Mouse (Mus musculus) kidney, postnatal 10 days (tissue): ENCODE measurements around the gene Palm2.

Experiments
- DNase-seq: peaks from one replicate; pipeline ENCODE4 v3.0.0; 2021; ENCODE audit warnings: mixed read lengths

The Palm2 gene

GRCm38 (mm10) chr4:57716735-57717134 is 282.7 kb downstream of the Palm2 start:
- no peak for DNase-seq

DNA sequence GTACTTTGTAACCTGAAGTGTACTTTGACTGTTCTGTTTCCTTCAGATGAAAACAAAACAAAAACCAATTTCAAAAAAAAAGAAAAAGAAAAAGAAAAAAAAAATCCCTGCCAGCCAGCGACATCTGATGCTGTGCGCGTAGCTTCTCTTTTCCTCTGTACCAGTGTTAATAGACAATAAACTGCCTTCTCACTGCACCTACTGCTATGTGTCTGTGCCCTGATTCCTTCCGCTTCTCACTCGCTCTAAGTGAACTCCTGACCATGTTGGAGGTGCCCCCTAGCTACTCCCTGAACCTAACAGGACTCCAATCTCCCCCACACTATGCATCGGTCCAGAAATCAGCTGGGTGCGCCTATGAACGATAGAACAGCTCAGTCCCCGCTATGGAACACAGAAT is 283.3 kb downstream of the Palm2 start, which contains the start of gene Akap2:
TSS of gene Akap2 (plus strand) at position 304 of the 400 bp plus-strand sequence.
- DNase-seq, result no peak

DNA sequence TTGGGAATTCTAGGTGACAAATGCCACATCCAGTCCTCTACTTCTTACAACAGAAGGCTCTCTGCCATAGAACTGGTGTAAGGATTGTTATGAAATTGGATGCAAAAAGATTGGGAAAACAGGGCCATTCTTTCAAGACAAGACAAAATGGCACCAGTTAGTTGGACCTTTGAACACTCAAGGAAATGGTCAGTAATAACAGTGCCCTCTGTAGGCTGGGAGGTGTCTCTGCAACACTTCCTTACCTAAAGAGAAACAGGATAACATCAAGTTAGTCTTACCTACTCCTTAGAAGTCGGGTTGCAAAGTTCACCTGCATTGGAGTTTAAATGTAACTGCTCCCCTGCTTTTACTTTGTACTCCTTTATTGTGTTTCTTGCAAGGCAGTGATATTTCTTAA is 285.3 kb downstream of the Palm2 start:
- no peak for DNase-seq

GRCm38 (mm10) chr4:57720869-57721361 is 286.9 kb downstream of the Palm2 start:
- no peak for DNase-seq

DNA sequence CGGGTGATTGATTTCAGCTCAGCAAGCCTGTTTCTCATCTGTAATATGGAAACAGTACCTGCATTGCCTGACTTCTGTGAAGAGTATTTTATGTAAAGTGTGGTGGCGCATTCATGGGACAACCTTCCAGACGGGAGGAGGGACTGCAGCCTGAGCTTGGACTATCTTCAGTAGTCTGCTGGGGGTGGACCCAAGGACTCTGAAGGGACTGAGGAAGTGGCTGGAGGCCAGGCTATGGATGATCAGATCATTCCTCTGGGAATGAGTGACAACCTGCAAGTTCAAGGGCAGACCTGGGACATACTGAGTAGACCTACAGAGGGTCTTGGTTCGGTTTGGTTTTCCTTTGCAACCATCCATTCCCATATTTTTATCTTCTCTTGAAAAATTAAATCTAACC is 288.2 kb downstream of the Palm2 start:
- DNase-seq, result peak; percentile 30

DNA sequence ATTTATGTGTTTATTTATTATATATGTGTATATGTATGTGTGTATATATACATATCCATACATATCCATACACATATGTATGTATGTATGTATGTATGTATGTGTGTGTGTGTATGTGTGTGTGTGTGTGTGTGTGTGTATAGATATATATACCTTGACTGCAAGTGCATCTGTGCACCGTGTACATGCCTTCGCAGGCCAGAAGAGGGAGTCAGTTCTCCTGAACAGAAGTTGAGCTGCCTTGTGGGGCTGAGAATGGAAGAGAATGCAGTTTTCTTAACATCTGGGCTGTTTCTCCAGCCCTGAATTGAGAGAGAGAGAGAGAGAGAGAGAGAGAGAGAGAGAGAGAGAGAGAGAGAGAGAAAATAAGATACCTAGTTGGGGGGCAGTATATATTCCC is 289.6 kb downstream of the Palm2 start:
- DNase-seq, result peak; percentile 34

- no peak for DNase-seq
Observed at GRCm38 (mm10) chr4:57725569-57725968, 291.5 kb downstream of the Palm2 start.

- no peak for DNase-seq
Observed at GRCm38 (mm10) chr4:57728611-57729183, 294.6 kb downstream of the Palm2 start.

GRCm38 (mm10) chr4:57730047-57730446 is 296.0 kb downstream of the Palm2 start:
- no peak for DNase-seq

GRCm38 (mm10) chr4:57730801-57731598 is 297.0 kb downstream of the Palm2 start:
- DNase-seq, result no peak

- DNase-seq, result peak; percentile 54
Observed at GRCm38 (mm10) chr4:57732351-57732750, 298.3 kb downstream of the Palm2 start.

DNA sequence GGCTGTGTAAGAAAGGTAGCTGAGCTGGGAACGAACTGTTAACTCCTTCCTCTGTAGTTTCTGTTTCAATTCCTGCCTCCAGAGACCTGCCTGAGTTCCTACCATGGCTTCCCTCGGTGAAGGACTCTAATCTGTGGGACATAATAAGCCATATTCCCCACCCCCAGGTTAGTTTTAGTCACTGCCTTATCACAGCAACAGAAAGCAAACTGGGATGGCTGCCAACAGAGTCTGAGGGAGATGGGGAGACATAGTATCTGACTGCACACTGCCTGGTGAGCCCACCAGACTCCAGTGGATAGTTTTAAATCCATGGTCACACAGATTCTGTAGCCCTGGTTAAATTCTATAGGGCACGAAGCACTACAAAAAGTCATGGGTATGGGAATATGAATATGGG is 299.4 kb downstream of the Palm2 start:
- peak; percentile 52 for DNase-seq

DNA sequence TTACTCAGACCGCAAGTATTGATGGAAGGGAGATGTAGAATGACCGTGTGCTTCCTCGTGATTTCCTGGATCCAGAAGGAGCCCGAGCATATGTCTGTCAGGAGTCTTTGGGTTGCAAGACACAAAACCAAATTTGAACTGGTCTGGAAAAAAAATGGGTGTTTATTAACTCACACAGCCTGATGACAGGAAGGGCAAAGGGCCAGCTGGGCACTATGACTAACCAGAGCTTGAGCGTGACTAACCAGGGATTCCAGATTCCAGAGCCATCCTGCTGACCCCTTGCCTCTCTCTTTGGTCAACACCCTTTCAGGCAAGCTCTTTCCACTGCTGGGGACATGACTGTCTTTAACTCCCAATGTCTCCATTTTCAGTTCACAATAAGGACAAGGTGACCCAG is 301.4 kb downstream of the Palm2 start:
- peak; percentile 79 for DNase-seq

DNA sequence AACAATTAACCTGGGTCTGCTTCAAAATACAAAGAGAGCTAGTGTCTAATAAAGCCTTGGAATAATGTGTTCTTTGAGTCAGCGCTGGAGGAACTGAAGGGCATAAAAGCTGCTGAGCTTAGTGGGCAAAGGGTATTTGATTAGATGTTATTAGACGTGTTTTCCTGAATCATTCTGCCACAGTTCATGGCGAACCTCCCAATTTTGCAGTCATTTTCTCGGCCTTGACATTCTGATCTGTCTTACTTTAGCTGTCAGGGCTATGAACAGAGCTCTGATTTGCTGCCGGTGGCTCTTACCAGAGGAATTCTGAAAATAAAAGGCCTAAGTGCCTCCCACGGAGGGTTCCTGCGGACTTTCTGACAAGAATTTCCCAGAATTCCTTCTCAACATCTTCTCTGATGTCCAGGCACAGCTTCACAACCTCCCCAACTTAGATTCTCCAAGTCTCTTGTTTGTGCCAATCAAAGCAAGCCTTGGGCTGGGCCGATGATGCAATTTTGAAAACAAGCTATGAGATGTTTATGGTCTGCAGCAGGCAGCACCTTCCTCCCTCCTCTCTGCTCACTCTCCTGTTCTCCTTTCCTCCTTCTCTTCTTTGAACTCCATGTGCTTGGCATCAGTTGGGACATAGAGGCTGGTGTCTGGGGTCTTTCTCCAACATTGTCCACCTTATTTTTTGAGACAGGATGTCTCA is 305.0 kb downstream of the Palm2 start:
- DNase-seq, result no peak

- DNase-seq, result no peak
Observed at GRCm38 (mm10) chr4:57743325-57743929, 309.4 kb downstream of the Palm2 start.

GRCm38 (mm10) chr4:57750651-57751050 is 316.6 kb downstream of the Palm2 start:
- no peak for DNase-seq

DNA sequence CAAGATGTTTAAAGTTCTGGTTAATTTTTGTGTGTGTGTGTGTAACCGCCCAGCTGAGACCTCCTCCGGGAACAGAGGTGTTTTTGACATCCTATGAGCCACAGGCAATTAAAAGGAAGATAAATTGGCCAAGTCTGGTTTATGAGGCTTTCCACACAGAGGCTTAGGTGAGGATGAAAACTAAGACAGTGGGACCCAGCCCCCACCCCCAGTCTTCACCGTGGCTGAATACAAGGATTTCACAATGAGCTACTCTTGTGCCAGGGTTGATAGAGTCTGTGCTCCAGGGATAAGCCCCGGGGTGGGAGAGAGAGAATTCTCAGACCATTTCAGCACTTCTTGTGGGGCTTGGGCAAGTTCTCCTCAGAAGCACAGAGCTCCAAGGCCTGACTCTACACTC is 317.0 kb downstream of the Palm2 start:
- no peak for DNase-seq

DNA sequence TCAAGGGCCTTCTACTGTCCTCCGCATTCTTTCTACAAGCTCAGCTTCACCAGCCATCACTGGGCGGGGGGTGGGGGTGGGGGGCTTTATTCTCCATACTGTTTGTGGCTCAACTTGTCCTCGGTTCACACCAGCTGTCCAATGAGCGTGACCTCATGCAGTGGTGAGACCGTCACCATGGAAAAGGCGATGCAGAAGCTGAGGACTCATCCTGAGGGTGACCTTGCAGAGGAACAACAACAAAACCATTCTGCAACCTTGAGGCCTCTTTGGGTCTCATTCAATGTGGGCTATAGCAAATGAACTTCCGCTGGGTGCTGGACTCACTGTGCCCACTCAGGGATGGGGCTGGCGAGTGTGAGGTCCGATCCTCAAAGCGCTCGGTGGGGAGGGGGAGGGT is 317.5 kb downstream of the Palm2 start:
- DNase-seq, result no peak

- DNase-seq, result no peak
Observed at GRCm38 (mm10) chr4:57755085-57755484, 321.0 kb downstream of the Palm2 start.

DNA sequence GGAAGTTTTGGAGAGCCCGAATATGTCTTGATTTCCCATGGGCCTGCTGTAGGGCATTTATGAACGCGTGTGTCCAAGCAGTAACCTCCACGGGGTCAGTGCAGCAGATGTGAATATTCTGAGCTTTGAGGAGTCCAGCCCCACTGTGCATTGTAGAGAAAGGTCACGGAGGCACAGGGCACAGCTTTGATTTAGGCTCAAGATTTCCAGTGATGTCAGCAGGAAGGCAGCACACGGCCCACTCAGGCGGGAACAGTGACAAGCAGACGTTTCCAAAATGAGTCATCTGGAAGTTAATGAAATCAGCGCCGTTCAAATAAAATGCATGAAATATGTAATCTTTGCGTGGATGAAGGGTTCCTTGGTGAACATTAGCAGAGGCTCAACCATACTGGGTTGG is 323.9 kb downstream of the Palm2 start:
- DNase-seq, result no peak
